Mouse (Mus musculus) adrenal gland, adult 8-10 months (tissue): ENCODE measurements at regions not wholly inside any gene's neighbourhood (a gene's known extent, or its start where the extent isn't known, plus 50 kb on each side); places are given as distances from the start of the nearest gene placed in this dataset.
"Not testable (repeated sequence)": the region's sequence is repeated elsewhere in the genome, so short reads cannot be mapped to it uniquely, and the experiment has no call there.

Source experiments
- DNase-seq: peaks from one replicate; pipeline ENCODE4 v3.0.0; 2022

DNA sequence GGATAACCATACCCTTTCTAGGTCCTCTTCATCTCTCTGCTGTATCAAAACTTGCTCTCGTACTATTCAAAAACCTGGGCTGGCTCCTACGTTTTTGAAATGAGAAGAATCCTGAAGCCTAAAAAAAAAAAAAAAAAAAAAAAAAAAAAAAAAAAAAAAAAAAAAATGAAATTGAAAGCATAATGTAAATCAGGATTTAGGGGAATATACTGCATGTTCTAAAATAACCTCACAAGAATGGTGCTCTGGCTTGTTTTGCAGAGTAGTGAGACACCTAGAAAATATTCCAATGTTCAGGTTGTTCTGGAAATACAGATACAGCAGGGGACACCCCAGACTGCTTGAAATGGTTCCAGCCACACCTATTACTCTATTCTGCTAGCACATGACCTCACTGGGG, 442.0 kb downstream of the Lmo7 start:
- DNase-seq: no peak

DNA sequence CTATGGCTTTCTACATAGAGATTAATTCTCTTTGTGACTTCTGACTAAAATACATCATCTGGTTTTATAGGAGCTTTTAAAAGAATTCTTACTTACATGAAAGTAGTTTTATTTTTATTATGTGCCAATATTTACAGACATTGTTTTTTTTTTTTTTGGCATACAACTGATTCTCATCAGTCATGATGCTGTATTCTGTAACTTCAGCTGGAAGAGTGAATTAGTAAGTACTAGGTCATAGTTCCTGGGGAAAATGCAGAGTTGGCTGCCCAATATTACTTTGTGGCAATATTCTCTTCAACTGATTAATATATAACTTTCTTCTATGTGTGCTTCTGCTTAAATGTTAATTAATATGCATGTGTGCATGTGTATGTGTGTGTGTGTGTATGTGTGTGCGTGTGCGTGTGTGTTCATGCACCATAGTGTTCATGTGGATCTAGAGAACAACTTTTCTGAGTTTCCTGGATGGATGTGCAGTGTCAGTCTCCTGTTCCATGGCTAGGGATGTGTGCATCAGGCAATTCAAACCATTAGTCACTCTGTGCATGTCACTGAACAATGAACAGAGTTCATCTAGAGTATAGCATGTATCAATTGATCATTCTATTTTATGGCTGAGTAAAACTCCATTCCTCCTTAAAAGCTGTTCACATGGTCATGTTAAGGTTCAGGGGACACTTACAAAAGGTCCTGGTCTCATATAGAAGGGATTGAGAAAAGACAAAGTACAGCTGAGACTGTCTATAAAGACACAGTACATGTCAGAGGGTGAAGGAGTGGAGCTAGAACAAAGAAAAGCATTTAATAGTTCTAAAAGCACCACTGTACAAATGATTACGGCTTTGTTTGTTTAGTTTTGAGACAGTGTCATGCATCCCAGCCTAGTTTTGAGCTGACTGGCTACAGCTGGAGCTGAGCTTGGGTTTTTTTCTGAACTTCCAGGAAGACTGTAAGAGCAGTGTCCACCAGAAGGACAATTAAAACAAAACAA, 431.8 kb downstream of the Lmo7 start:
- no peak for DNase-seq

DNA sequence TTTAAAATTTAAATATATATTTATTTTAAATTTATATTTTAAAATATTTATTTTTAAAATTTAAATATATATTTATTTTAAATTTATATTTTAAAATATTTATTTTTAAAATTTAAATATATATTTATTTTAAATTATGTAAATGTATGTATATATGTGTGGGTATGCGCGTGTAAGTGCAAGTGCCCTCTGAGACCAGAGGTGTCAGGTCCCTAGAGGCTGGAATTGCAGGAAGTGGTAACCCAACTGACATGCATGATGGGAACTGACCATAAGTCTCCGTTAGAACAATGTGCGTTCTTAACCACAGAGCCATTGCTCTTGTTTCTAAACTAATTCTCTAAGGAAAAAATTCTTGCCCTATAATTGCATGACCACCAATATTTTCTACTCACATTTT, 420.7 kb downstream of the Lmo7 start:
- DNase-seq: not testable (repeated sequence)

- DNase-seq: no peak
Measured at GRCm38 (mm10) chr14:102142720-102143119, 413.0 kb downstream of the Lmo7 start.

DNA sequence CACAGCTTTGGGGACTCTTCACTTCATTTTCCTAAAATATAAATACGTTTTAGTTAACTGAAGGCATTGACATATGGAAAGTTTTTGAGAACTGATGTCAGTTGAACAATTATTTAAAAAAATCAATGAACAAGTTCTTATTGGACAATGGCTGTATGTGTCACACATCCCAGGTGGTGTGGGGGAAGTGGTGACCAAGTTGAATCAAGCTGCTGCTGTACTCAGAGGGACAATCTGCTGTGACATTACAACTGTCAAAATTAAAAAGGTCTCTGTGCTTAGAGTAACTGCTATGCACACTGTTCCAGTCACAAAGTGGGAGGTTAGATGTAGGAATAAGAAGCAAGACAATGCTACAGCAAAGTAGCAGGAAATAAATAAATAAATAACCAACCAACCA, 409.2 kb downstream of the Lmo7 start:
- DNase-seq: no peak

- no peak for DNase-seq
Measured at GRCm38 (mm10) chr14:102118166-102118565, 388.4 kb downstream of the Lmo7 start.

GRCm38 (mm10) chr14:102106165-102106564, 376.4 kb downstream of the Lmo7 start:
- no peak for DNase-seq

DNA sequence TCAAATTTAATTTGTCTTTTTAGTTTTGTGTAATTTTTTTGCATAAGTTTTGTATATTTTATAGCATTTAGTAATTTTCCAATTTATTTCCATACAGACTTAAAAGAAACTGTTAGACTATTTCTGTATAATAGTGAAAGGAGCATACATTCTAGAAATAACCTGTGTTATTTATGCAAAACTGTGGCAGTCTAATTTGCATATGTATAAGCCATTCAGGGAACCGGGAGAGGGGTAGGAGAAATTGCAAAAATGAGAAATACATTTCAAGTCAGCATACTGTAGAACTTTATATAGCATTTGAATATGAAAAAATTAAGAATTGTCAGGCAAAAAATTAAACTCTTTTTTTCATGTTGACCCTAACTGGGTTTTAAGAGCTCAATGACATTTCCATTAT, 364.3 kb downstream of the Lmo7 start:
- no peak for DNase-seq

DNA sequence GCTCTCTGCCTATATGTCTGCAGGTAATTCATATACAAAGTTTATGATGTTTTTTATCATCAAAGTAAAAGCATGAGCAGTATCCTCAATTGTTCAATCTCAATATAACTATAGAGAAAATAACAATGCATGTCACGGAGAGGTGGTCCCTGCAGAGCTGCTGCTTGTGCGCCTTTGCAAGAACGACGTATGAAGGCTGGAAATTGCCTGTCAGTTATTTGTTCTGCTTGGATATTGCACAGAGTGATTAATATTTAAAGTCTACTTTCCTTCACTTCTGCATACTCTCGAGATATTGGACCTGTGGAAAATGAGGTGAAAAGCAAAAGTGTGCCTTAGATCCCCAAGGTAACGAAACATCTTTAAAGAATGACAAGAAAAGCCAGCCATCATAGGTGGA, 362.8 kb downstream of the Lmo7 start:
- DNase-seq: no peak

GRCm38 (mm10) chr14:102048932-102049331, 319.2 kb downstream of the Lmo7 start:
- DNase-seq: no peak

- DNase-seq: no peak
Measured at GRCm38 (mm10) chr14:102048485-102048884, 318.7 kb downstream of the Lmo7 start.

- no peak for DNase-seq
Measured at GRCm38 (mm10) chr14:102038145-102038544, 308.4 kb downstream of the Lmo7 start.

DNA sequence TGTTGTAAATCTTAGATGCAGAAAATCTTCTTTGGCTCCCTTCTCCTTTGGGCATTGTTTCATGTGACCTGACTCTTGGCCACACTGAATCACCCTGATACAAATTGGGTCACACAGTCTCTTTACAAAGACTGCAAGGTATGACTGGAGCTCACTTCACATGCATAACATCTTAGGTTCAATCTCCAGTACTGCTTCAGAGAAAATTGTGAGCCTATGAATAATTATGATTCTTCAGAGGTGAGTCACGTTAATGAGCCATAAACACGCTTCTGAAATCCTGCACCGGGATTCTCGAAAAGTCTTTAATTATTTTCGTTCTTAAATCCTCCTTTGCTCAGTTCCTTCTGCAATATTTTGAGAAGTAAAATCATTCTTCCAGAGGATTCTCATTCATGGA, 307.7 kb downstream of the Lmo7 start:
- no peak for DNase-seq

DNA sequence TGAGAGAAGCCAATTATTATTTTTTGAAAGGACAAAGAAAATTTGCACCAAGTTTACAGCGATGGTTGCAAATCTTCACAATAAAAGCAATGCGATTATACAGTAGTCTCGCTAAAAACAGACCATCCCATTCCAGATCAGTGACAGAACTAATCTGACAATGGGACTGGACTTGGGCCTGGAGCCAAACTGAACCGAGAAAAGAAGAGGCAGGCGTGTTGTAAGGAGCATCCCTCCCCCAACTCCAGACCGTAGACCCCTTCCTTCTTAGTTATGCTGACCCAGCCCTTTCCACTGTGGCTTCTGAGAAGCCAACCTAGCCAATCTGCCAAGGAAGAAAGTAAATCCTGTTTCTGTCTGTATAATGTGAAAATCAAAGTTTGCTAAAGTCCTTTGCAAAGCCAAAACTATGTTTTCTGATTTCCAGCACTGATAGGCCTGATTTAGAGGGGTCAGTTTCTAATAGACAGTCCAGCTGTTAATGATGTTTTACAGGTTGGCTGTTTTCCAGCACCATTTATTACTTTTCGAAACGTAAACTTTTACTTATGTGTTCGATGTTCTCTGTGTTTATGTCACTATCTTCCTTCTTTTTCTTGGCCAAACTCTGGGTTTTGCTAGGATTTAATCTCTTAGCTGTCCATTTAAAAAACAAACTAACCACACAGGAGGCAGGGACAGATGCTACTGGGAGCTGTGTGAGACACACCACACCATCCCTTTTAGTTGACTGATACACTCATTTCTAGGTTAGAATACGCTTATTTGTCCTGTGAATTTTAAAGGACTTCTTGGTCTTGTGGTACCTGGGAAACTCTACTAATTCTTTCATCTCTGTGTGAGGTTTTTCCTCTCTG, 301.5 kb downstream of the Lmo7 start:
- no peak for DNase-seq

GRCm38 (mm10) chr14:102024646-102025045, 294.9 kb downstream of the Lmo7 start:
- no peak for DNase-seq

DNA sequence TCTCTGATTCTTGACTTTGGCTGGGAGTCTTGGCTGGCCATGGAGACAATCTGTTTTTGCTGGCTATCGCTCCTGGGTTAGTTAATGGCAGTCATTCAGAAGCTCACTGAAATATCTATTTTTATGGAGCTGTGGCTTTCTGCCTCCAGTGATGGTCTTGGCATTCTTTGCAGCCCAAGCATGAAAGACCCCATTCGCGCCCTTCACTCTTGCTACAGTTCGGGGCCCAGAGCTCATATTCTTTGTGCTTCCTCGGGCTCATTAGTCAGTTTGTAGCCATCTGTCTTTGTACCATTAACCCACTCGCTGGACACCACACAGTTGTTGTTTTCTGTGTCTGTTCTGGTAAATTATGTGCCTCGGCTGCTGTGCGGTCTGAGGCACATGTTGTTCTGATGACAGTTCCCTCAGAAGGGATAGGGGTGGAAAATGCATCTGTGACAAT, 290.4 kb downstream of the Lmo7 start:
- DNase-seq: no peak

DNA sequence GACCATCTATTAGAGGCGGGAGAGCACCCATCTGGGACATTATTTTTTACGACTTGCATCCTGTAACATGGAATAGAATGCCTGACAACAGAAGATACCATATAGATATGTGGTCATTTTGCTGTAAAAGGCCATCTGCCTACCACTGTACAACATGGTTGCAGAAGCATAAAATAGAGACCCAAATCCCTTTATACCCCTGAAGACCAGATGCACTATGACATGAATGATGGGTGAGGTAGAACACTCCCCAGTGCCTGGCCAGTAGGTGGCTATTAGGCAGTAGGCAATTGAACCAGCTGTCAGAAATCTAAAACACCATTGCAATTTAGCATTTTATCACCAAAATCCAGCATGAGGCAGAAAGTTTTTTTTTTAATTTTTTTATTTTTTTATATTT, 289.6 kb downstream of the Lmo7 start:
- DNase-seq: no peak

GRCm38 (mm10) chr14:102016572-102016971, 286.8 kb downstream of the Lmo7 start:
- DNase-seq: no peak

- DNase-seq: no peak
Measured at GRCm38 (mm10) chr14:102014976-102015603, 285.3 kb downstream of the Lmo7 start.

DNA sequence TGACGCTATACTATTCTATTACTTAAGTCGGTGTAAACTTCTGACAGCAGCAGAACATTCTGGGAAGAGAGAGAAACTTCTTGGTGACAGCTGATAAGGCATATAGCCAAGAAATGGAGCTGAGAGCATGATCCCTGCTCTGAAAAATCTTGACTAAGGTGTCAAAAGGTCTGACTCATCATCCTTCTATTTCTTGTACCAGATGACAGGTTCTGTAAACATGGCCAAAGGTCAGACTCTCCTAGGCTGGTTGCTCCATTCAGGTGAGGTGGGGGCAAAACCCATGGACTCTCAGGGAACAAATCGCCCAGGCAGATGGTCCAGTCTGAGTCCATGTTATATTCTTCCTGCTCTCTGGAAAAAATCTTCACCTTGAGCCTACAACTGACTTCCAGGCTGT, 283.5 kb downstream of the Lmo7 start:
- no peak for DNase-seq

DNA sequence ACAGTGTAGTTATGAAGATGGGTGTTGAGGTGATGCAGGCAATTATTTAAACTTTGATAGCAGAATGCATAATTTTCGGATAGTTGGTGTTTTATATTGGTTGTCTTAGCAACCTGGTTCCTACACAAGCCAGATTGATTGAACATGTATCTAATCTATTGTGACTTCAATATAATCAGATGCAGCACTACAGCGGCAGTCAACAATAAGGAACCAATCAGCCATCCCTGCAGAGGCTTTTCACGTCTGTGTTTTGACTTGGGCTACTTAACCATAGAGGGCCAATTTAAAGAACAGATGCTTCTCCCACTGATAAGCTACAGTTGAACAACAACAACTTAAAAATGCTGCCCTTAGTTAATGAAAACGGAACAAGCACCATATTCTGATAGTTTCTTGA, 267.8 kb downstream of the Lmo7 start:
- no peak for DNase-seq

DNA sequence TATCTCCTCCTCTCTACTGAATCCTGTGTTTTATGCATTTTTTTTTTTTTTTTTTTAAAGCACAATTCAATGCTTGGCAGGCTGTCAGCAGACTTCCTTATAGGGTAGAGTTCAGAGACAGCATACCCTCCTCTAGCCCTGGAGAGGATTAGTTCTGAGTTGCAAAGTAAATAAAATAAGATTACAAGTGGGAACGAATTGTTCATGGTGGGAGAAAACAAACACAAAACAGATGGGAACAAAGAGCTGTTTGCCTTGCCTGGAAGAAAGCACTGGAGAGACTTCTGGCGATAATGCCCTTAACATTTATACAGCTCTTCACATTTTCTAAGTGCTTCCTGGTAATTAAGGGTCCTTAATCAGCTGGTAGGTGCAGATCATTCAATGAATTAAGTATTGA, 254.6 kb downstream of the Lmo7 start:
- DNase-seq: no peak
